Mouse (Mus musculus) hindbrain, embryonic 14.5 days (tissue): ENCODE results near the gene Nexn. TPM values are rescaled to one million over a fixed set of nuclear protein-coding genes. Genes with fewer than 3 reads are reported as not detected.
"Not testable (repeated sequence)": the region's sequence is repeated elsewhere in the genome, so short reads cannot be mapped to it uniquely, and the experiment has no call there.

Experiments used
- ATAC-seq: fragments of 200-750 bp; cut with Nextera tagmentation; 2 replicates; pipeline ENCODE4 v1.8.0; 2017; ENCODE audit warnings: moderate number of reproducible peaks, mild to moderate bottlenecking, moderate TSS enrichment, moderate library complexity; ENCODE audit not compliant: low FRiP score
- DNase-seq: peaks from one replicate; pipeline ENCODE4 v3.0.0-alpha.2; 2015; ENCODE audit warnings: low spot score
- H3K27ac ChIP-seq: fragments of 300-500 bp; sonication (generic); 2 replicates; pipeline ENCODE4 v1.5.1; 2014; ENCODE audit warnings: mild to moderate bottlenecking, moderate library complexity
- H3K27me3 ChIP-seq: fragments of 300-500 bp; sonication (generic); 2 replicates; pipeline ENCODE4 v1.6.1; 2014; ENCODE audit warnings: mild to moderate bottlenecking, low read length, mixed read lengths; ENCODE audit not compliant: control insufficient read depth, insufficient read depth
- H3K36me3 ChIP-seq: fragments of 300-500 bp; sonication (generic); replicated peaks from 2 replicates; pipeline ENCODE4 v1.6.1; 2014; ENCODE audit not compliant: control insufficient read depth, insufficient read depth
- H3K4me1 ChIP-seq: fragments of 300-500 bp; sonication (generic); replicated peaks from 2 replicates; pipeline ENCODE4 v1.6.1; 2014; ENCODE audit warnings: antibody characterized with exemption, low read length, mixed read lengths; ENCODE audit not compliant: control insufficient read depth, insufficient read depth
- H3K4me2 ChIP-seq: fragments of 300-500 bp; sonication (generic); replicated peaks from 2 replicates; pipeline ENCODE4 v1.6.1; 2014; ENCODE audit warnings: mild to moderate bottlenecking, moderate library complexity
- H3K4me3 ChIP-seq: fragments of 300-500 bp; sonication (generic); replicated peaks from 2 replicates; pipeline ENCODE4 v1.5.1; 2014; ENCODE audit warnings: mild to moderate bottlenecking, low read length
- H3K9ac ChIP-seq: fragments of 300-500 bp; sonication (generic); 2 replicates; pipeline ENCODE4 v1.6.1; 2014
- H3K9me3 ChIP-seq: fragments of 300-500 bp; sonication (generic); 2 replicates; pipeline ENCODE4 v1.6.1; 2016; ENCODE audit warnings: low read length; ENCODE audit not compliant: control insufficient read depth
- WGBS: fragments of 180-500 bp; shearing (Covaris S2); extraction: QIAGEN DNeasy Blood & Tissue Kit; methylation state at CpG from one replicate; pipeline ENCODE4 v1.1.7; 2014; 5-methylcytosine and 5-hydroxymethylcytosine counted together
- polyA plus RNA-seq: library from polyadenylated mRNA; unstranded; fragments of >200 nt; fragmentation: Nextera tagmentation; extraction: Ambion mirVana; gene quantifications from 2 replicates; pipeline ENCODE4 v1.2.1, GENCODE M21; 2014

Nexn gene
- polyA plus RNA-seq, 1 experiment from 2014 or later: 1.8 TPM

GRCm38 (mm10) chr3:152199125-152199524, 67.0 kb downstream of the Nexn start:
- H3K4me3 ChIP-seq: no peak overlapping the region
- no peak overlapping the region for H3K4me2 ChIP-seq
- no peak overlapping the region for H3K9ac ChIP-seq
- ATAC-seq: no peak
- WGBS: 50% methylated on average over 3 of the region's 3 CpGs
- H3K36me3 ChIP-seq: no peaks in the 10 kb centered on the region
- no peaks in the 10 kb centered on the region for H3K27me3 ChIP-seq
- H3K4me1 ChIP-seq: 0 out of 2 replicates have a peak, but pooled peaks cover 3% of the 10 kb centered on the region
- DNase-seq: no peak
- H3K27ac ChIP-seq: no peak overlapping the region
- H3K9me3 ChIP-seq: no peaks in the 10 kb centered on the region

GRCm38 (mm10) chr3:152197246-152197645, 68.9 kb downstream of the Nexn start:
- not testable (repeated sequence) for H3K4me1 ChIP-seq, H3K27me3 ChIP-seq, ATAC-seq, H3K4me3 ChIP-seq, H3K4me2 ChIP-seq, H3K9me3 ChIP-seq, H3K9ac ChIP-seq, H3K36me3 ChIP-seq, H3K27ac ChIP-seq, DNase-seq
- WGBS: 32% methylated on average over 2 of the region's 2 CpGs

DNA sequence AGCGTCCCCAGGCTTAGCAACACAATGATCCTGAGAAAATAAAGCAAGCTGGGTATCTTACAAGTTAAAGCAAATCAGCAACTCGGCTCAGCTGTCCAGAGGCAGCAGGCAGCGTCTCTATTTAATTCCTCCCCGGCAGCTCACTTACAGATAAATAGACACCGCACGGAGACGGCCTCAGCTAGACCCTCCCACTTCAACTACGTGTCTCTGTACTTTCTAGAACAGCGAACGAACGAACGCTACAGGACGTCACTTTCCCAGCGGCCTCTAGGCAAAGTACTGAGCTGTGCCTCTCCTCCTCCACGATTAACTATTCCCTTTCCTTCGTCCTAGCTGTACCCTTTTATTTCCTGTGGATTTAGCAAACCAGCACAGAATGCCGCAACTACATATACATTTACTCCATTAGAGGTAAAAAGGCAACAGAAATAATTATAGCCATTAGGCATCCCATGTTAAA, 72.5 kb downstream of the Nexn start:
- peaks cover 23% of the 10 kb centered on the region for H3K4me1 ChIP-seq
- no peaks in the 10 kb centered on the region for H3K9me3 ChIP-seq
- DNase-seq: peak; percentile 93
- peak overlapping the region; percentile 40 for H3K4me3 ChIP-seq
- peak overlapping the region; percentile 78 for H3K9ac ChIP-seq
- 1% methylated on average over 17 of the region's 17 CpGs for whole genome bisulfite sequencing
- no peaks in the 10 kb centered on the region for H3K36me3 ChIP-seq
- ATAC-seq: peak; percentile 99
- H3K4me2 ChIP-seq: peak overlapping the region; percentile 67
- H3K27ac ChIP-seq: peak overlapping the region; percentile 72
- no peaks in the 10 kb centered on the region for H3K27me3 ChIP-seq

DNA sequence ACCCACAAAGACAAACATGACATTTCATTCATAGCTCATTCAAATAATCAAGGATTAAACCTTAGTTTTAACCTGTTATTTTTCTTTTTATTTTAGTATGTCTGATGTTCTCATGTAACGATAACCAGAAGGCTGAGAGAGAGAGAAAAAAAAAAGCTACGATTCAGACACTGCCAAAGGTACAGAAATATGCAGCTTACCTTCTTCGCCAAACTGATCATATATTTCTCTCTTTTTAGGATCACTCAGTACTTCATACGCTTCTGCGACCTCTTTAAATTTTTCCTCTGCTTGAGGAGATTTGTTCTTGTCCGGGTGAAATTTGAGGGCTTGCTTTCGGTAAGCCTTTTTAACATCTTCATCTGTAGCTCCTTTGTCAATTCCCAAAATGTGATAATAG, 73.0 kb downstream of the Nexn start:
- ATAC-seq (no peak), DNase-seq (no peak)
- Histone ChIP-seq H3K27ac (peak overlapping the region; percentile 72), H3K9ac (peak overlapping the region; percentile 78), H3K4me3 (peak overlapping the region; percentile 40), H3K36me3 (no peaks in the 10 kb centered on the region), H3K9me3 (no peaks in the 10 kb centered on the region), H3K27me3 (no peaks in the 10 kb centered on the region), H3K4me1 (peaks cover 23% of the 10 kb centered on the region), H3K4me2 (peak overlapping the region; percentile 67)
- WGBS: 11% methylated on average over 7 of the region's 7 CpGs

- Histone ChIP-seq H3K4me2 (peak overlapping the region; percentile 58), H3K9ac (peak overlapping the region; percentile 47), H3K4me3 (peak overlapping the region; percentile 40), H3K27ac (peak overlapping the region; percentile 40), H3K27me3 (no peaks in the 10 kb centered on the region), H3K9me3 (no peaks in the 10 kb centered on the region), H3K4me1 (peaks cover 23% of the 10 kb centered on the region), H3K36me3 (no peaks in the 10 kb centered on the region)
- ATAC-seq: no peak
- 44% methylated on average over 10 of the region's 11 CpGs for WGBS
- peak; percentile 58 for DNase-seq
These were observed 73.8 kb downstream of the Nexn start for GRCm38 (mm10) chr3:152192238-152192931.

DNA sequence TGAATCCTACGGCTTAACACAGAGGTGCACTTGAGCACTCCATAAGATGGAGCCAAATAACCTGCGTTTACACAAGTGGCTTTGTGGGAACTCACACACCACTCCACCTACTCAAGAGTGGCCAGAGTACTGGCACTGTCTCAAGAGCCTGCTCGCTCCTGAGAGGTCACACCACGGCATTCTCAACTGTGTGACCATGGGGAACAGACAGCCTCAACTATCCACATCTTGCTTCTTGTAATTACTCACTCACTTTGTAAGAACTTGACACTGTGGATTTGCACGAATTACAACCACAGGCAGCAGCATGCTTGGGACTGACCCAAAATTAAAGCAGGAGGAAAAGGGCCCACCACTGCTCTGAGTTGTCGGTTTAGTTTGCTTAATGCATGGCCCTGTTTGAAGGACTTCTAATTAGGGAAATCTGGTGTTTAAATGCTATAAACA, 74.3 kb downstream of the Nexn start:
- H3K27me3 ChIP-seq: no peaks in the 10 kb centered on the region
- H3K9ac ChIP-seq: peak overlapping the region; percentile 47; the same call in 1 of the 2 replicates
- peaks cover 23% of the 10 kb centered on the region for H3K4me1 ChIP-seq
- H3K27ac ChIP-seq: peak overlapping the region; percentile 40
- WGBS: 40% methylated on average over 6 of the region's 6 CpGs
- peak overlapping the region; percentile 58 for H3K4me2 ChIP-seq
- no peaks in the 10 kb centered on the region for H3K36me3 ChIP-seq
- H3K9me3 ChIP-seq: no peaks in the 10 kb centered on the region
- peak; percentile 46; the same call in 1 of the 2 replicates for ATAC-seq
- H3K4me3 ChIP-seq: peak overlapping the region; percentile 40
- DNase-seq: no peak

DNA sequence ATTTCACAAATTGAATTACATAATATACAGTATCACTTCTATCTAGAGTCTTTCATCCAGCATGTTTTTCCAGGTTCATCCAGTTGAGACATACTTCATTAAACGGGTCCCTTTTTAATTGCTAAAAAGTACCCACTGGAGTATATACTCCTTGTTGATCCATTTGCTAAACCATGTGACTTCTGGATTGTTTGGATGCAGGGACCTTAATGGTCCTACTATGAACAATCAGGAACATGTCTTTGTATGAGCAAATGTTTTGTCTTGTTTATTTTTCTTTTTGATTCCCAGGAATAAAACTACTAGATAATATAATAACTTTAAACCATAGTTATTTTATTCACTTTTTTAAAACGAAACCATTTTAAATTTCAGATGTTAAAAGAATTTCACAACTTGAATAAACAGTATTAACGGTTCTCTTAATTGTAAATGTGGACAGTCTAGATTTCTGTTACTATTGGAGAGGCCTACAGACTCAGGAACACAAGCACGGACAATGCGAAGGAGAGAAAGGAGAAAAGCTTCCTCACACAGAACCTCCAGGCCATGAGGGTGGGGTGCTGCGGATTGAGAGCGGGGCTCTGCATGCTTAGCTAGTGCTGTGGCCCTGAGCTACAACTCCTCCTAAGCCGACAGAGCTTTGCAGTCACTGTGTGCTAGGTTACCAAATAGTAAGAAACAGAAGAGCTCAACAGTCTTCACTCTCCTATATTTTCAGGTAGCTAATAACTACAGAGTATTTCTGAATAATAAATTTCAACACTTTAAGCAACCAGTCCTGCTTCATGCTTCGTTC, 75.3 kb downstream of the Nexn start:
- Histone ChIP-seq H3K27me3 (no peaks in the 10 kb centered on the region), H3K36me3 (peaks cover 5% of the 10 kb centered on the region; the same call in 1 of the 2 replicates), H3K4me2 (peak overlapping the region; percentile 58), H3K9me3 (no peaks in the 10 kb centered on the region), H3K4me3 (no peak overlapping the region), H3K9ac (no peak overlapping the region), H3K4me1 (peaks cover 23% of the 10 kb centered on the region), H3K27ac (no peak overlapping the region)
- DNase-seq (no peak), ATAC-seq (no peak)
- WGBS: 88% methylated on average over 9 of the region's 9 CpGs

DNA sequence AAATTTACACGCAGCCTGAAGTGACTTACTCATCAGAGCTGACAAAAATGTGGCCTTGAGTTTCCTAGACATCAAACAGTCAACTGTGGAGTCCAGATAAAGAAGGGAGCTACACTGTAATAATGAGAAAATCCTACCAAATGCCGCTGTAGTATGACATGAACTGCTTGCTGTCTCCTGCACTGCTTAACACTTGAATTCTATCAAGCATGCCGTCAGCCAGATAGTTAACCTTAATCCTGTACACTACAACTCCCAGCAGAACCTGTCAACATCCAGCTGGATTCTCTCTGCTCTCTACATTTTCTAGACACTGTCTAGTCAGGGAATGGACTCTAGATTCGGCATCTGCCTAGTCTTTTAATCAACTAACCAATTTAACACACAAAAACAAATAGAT, 76.8 kb downstream of the Nexn start:
- no peak overlapping the region for H3K9ac ChIP-seq
- WGBS: 72% methylated on average over 4 of the region's 4 CpGs

More for the DNA sequence above, 76.8 kb downstream of the Nexn start:
- Histone ChIP-seq H3K9me3 (no peaks in the 10 kb centered on the region), H3K4me1 (peaks cover 22% of the 10 kb centered on the region), H3K4me3 (no peak overlapping the region), H3K4me2 (no peak overlapping the region), H3K36me3 (peaks cover 20% of the 10 kb centered on the region), H3K27me3 (no peaks in the 10 kb centered on the region), H3K27ac (no peak overlapping the region)
- no peak for DNase-seq
- ATAC-seq: no peak
